8 mouse cellular contexts compared by ENCODE assay signal in genomic region chr5:96164021-96164411, GRCm38 (mm10). TPM values are rescaled to one million over a fixed set of nuclear protein-coding genes. Genes with fewer than 3 reads are reported as not detected.
DNase-seq lines count a peak whose midpoint lies in the region; ATAC-seq and TF ChIP-seq lines count a peak whose summit lies in the region.

Gene Cnot6l, minus strand, starts transcription at chr5:96164171.

- H3K27me3 ChIP-seq in forebrain, embryonic 13.5 days: no peaks in the 10 kb centered on the region
- no peaks in the 10 kb centered on the region for H3K27me3 ChIP-seq in lung, postnatal 0 days (replicated peaks; ENCODE audit: insufficient read depth, low read length)

- peak within 1 kb of the TSS; percentile 77 for H3K4me2 ChIP-seq in forebrain, embryonic 13.5 days
- H3K4me2 ChIP-seq in lung, postnatal 0 days (replicated peaks; ENCODE audit: low read depth, low read length): peak within 1 kb of the TSS; percentile 89

- H3K27ac ChIP-seq in forebrain, embryonic 13.5 days: peak within 1 kb of the TSS; percentile 99
- H3K27ac ChIP-seq in lung, postnatal 0 days (ENCODE audit: low read length): peak within 1 kb of the TSS; percentile 99

- no peaks in the 10 kb centered on the region for H3K36me3 ChIP-seq in forebrain, embryonic 13.5 days (ENCODE audit: poor library complexity, severe bottlenecking)
- H3K36me3 ChIP-seq in lung, postnatal 0 days (ENCODE audit: insufficient read depth, low read length): no peaks in the 10 kb centered on the region

- TF ChIP-seq EP300 in lung, postnatal 0 days (IDR thresholded peaks at IDR 0.05): peak; percentile 95

- no peak for ATAC-seq in forebrain, embryonic 13.5 days
- ATAC-seq in lung, postnatal 0 days: peak; percentile 37

- H3K4me3 ChIP-seq in forebrain, embryonic 13.5 days: peak within 1 kb of the TSS; percentile 92
- H3K4me3 ChIP-seq in lung, postnatal 0 days (ENCODE audit: low read depth, low read length): peak within 1 kb of the TSS; percentile 100

- peak within 1 kb of the TSS; percentile 98 for H3K9ac ChIP-seq in forebrain, embryonic 13.5 days
- H3K9ac ChIP-seq in lung, postnatal 0 days (replicated peaks; ENCODE audit: low read depth): peak within 1 kb of the TSS; percentile 57; the same call in 1 of the 2 replicates

- peak; percentile 87 for DNase-seq in CD4-positive helper T cell, adult 2 months (ENCODE audit: low read depth, low spot score)
- no peak for DNase-seq in adrenal gland, postnatal 25 days
- peak; percentile 28 for DNase-seq in heart, postnatal 4 days
- DNase-seq in layer of hippocampus, adult 8-10 months (ENCODE audit: low spot score in 2 of 2): peak in 1 of 2 experiments; percentile 25
- peak; percentile 75 for DNase-seq in lung, postnatal 0 days (ENCODE audit: low spot score)
- peak; percentile 60 for DNase-seq in retina, embryonic 14.5 days (ENCODE audit: low spot score)
- DNase-seq in urinary bladder, postnatal 10 days (ENCODE audit: low spot score): no peak

- H3K9me3 ChIP-seq in forebrain, embryonic 13.5 days (replicated peaks): 0 out of 2 replicates have a peak, but pooled peaks cover 6% of the 10 kb centered on the region
- H3K9me3 ChIP-seq in lung, postnatal 0 days (ENCODE audit: low read length): no peaks in the 10 kb centered on the region

- TF ChIP-seq CTCF in lung, postnatal 0 days (IDR thresholded peaks at IDR 0.05): no peak

- 60% methylated on average over 5 of the region's 5 CpGs for WGBS in forebrain, embryonic 13.5 days
- WGBS in lung, postnatal 0 days: 18% methylated on average over 5 of the region's 5 CpGs

- H3K4me1 ChIP-seq in forebrain, embryonic 13.5 days: peaks cover 17% of the 10 kb centered on the region
- peaks cover 2% of the 10 kb centered on the region; the same call in 1 of the 2 replicates for H3K4me1 ChIP-seq in lung, postnatal 0 days (ENCODE audit: insufficient read depth, low read depth, low read length)

RNA-seq across cellular contexts. Expression of gene Cnot6l, which starts in this region (rescaled TPM):
- 59.3 and 102 TPM in 2 replicates for total RNA-seq in adrenal gland, postnatal 25 days (2021)
- polyA plus RNA-seq in forebrain, embryonic 13.5 days (2015; fragmentation: Nextera tagmentation; extraction: Ambion mirVana): 12.0 and 12.6 TPM in 2 replicates
- 10 to 100 TPM; 83.2 to 94.3 TPM for total RNA-seq in heart, postnatal 4 days (2021)
- total RNA-seq in layer of hippocampus, adult 8-10 months (2022): 10 to 100 TPM; 66.6 to 87.0 (median 76.1) TPM
- polyA plus RNA-seq in lung, postnatal 0 days (2015; fragmentation: Nextera tagmentation; extraction: Ambion mirVana): 29.5 and 30.6 TPM in 2 replicates

Comparison
In these comparisons a context has a peak if more than half of its experiments do, and no peak if none do; other contexts are left out.
1. DNase-seq: peak in CD4-positive helper T cell, adult 2 months (single experiment), heart, postnatal 4 days (single experiment), lung, postnatal 0 days (single experiment) and retina, embryonic 14.5 days (single experiment); none in adrenal gland, postnatal 25 days (single experiment) and urinary bladder, postnatal 10 days (single experiment).